Mouse (Mus musculus) liver, postnatal 0 days (tissue): ENCODE data around the gene Zfp462.

Experiments
- CTCF ChIP-seq: sonication (generic); IDR thresholded peaks from 2 replicates; pipeline ENCODE4 v1.5.1; 2016; ENCODE audit warnings: antibody characterized with exemption, low read depth
- EP300 ChIP-seq: IDR thresholded peaks from 2 replicates; pipeline ENCODE4 v1.6.1; 2016; ENCODE audit warnings: antibody characterized with exemption, low read depth, mild to moderate bottlenecking

DNA sequence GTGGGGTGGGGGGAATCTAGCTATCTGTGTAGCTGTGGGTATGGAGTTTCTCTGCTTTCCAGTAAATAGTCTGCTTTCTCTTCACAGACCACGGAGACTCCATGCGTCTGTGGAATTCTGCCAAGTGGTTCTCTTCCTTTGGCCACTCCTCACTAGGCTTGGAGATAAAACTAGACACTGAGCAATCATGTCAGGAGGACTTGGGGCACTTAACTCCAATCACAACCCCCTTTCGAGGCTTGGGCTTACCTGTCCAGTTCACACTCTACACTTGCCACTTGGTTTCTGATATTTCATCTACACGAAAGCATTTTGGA is 180.8 kb downstream of the Zfp462 start:
- no peak for TF ChIP-seq CTCF
- no peak for TF ChIP-seq EP300
